ENCODE assay signal across 17 mouse cellular contexts in genomic region chr15:79808658-79809057, GRCm38 (mm10). TPM values are rescaled to one million over a fixed set of nuclear protein-coding genes. Genes with fewer than 3 reads are reported as not detected.
"Had no signal": no experiment of that assay in that cellular context is flagged by ENCODE, and none has a peak within 500 bp of the region (broad histone marks: within the 10 kb centered on the region; RNA-seq: fewer than 3 reads in every experiment).

No protein-coding gene starts in this region.

- DNase-seq: layer of hippocampus, adult 9-11 months; right cerebral cortex, adult 18-20 months had no signal

- H3K4me3 ChIP-seq: limb, embryonic 12.5 days; limb, embryonic 15.5 days; midbrain, embryonic 12.5 days; midbrain, embryonic 15.5 days; neural tube, embryonic 12.5 days; neural tube, embryonic 15.5 days had no signal

- H3K27ac ChIP-seq: limb, embryonic 12.5 days; limb, embryonic 15.5 days; liver, embryonic 14.5 days; macrophage; midbrain, embryonic 12.5 days; midbrain, embryonic 15.5 days; neural tube, embryonic 12.5 days; neural tube, embryonic 15.5 days; stomach, postnatal 0 days had no signal

RNA-seq across cellular contexts. Expression of gene Npcd, which starts 25.4 kb away (rescaled TPM):
- total RNA-seq: megakaryocyte, adult 5-6 weeks had no signal
- polyA plus RNA-seq: kidney, embryonic 16.5 days; limb, embryonic 12.5 days; limb, embryonic 15.5 days; liver, embryonic 11.5 days; liver, postnatal 0 days; lung, embryonic 14.5 days; lung, postnatal 0 days; macrophage; stomach, postnatal 0 days had no signal
